Mouse (Mus musculus) lung, embryonic 15.5 days (tissue): ENCODE data around the gene Mvb12b. TPM values are rescaled to one million over a fixed set of nuclear protein-coding genes. Genes with fewer than 3 reads are reported as not detected.

ENCODE experiments used
- ATAC-seq: fragments of 200-750 bp; cut with Nextera tagmentation; 2 replicates; pipeline ENCODE4 v1.8.0; 2017; ENCODE audit warnings: moderate number of reproducible peaks, borderline replicate concordance; ENCODE audit not compliant: low FRiP score, low TSS enrichment; ENCODE audit errors: extremely low read depth
- H3K27ac ChIP-seq: fragments of 300-500 bp; sonication (generic); 2 replicates; pipeline ENCODE4 v1.5.1; 2015; ENCODE audit warnings: moderate library complexity, mild to moderate bottlenecking, inconsistent platforms
- H3K27me3 ChIP-seq: fragments of 300-500 bp; sonication (generic); 2 replicates; pipeline ENCODE4 v1.6.1; 2015; ENCODE audit warnings: inconsistent platforms
- H3K36me3 ChIP-seq: fragments of 300-500 bp; sonication (generic); 2 replicates; pipeline ENCODE4 v1.6.1; 2015; ENCODE audit warnings: inconsistent platforms
- H3K4me1 ChIP-seq: fragments of 300-500 bp; sonication (generic); 2 replicates; pipeline ENCODE4 v1.6.1; 2015; ENCODE audit warnings: inconsistent platforms
- H3K4me2 ChIP-seq: fragments of 300-500 bp; sonication (generic); 2 replicates; pipeline ENCODE4 v1.6.1; 2015; ENCODE audit warnings: inconsistent platforms, mild to moderate bottlenecking, moderate library complexity
- H3K4me3 ChIP-seq: fragments of 300-500 bp; sonication (generic); 2 replicates; pipeline ENCODE4 v1.5.1; 2015; ENCODE audit warnings: mild to moderate bottlenecking, inconsistent platforms
- H3K9ac ChIP-seq: fragments of 300-500 bp; sonication (generic); 2 replicates; pipeline ENCODE4 v1.6.1; 2015; ENCODE audit warnings: inconsistent platforms
- H3K9me3 ChIP-seq: fragments of 300-500 bp; sonication (generic); 2 replicates; pipeline ENCODE4 v1.6.1; 2016; ENCODE audit warnings: inconsistent platforms
- WGBS: fragments of 180-500 bp; shearing (Covaris S2); methylation state at CpG from one replicate; pipeline ENCODE4 v1.1.7; 2015; 5-methylcytosine and 5-hydroxymethylcytosine counted together
- polyA plus RNA-seq: library from polyadenylated mRNA; unstranded; fragments of >200 nt; fragmentation: Nextera tagmentation; extraction: Ambion mirVana; gene quantifications from 2 replicates; pipeline ENCODE4 v1.2.1, GENCODE M21; 2015

Mvb12b gene
- 21.8 and 22.8 TPM in 2 replicates for polyA plus RNA-seq

GRCm38 (mm10) chr2:33887328-33888099 lies at the start of gene Mvb12b:
Gene Mvb12b, minus strand, starts transcription at chr2:33887946.
- peak within 1 kb of the TSS; percentile 88 for H3K27ac ChIP-seq
- peaks cover 28% of the 10 kb centered on the region for H3K4me1 ChIP-seq
- under 1% methylated on average over 23 of the region's 67 CpGs for WGBS
- no peaks in the 10 kb centered on the region for H3K9me3 ChIP-seq
- H3K36me3 ChIP-seq: no peaks in the 10 kb centered on the region
- peak; percentile 82 for ATAC-seq
- H3K27me3 ChIP-seq: no peaks in the 10 kb centered on the region
- peak within 1 kb of the TSS; percentile 91 for H3K4me2 ChIP-seq
- peak within 1 kb of the TSS; percentile 86 for H3K4me3 ChIP-seq
- peak within 1 kb of the TSS; percentile 96 for H3K9ac ChIP-seq

GRCm38 (mm10) chr2:33935756-33936155 lies 48.0 kb upstream of the Mvb12b start:
- ATAC-seq: no peak
- H3K27ac ChIP-seq: no peak overlapping the region
- no peaks in the 10 kb centered on the region for H3K36me3 ChIP-seq
- no peaks in the 10 kb centered on the region for H3K9me3 ChIP-seq
- 42% methylated on average over 9 of the region's 9 CpGs for WGBS
- no peak overlapping the region for H3K4me2 ChIP-seq
- H3K9ac ChIP-seq: no peak overlapping the region
- no peaks in the 10 kb centered on the region for H3K4me1 ChIP-seq
- no peaks in the 10 kb centered on the region for H3K27me3 ChIP-seq
- no peak overlapping the region for H3K4me3 ChIP-seq

- WGBS: 57% methylated on average over 10 of the region's 10 CpGs
- ATAC-seq: peak; percentile 49; the same call in 1 of the 2 replicates
- H3K27ac ChIP-seq: no peak overlapping the region
Observed at GRCm38 (mm10) chr2:33933606-33934510, 46.1 kb upstream of the Mvb12b start.

GRCm38 (mm10) chr2:33931161-33931560 lies 43.4 kb upstream of the Mvb12b start:
- Histone ChIP-seq H3K9me3 (no peaks in the 10 kb centered on the region), H3K4me1 (no peaks in the 10 kb centered on the region), H3K36me3 (no peaks in the 10 kb centered on the region), H3K27me3 (no peaks in the 10 kb centered on the region), H3K4me3 (no peak overlapping the region), H3K27ac (no peak overlapping the region), H3K9ac (no peak overlapping the region), H3K4me2 (no peak overlapping the region)
- 69% methylated on average over 5 of the region's 5 CpGs for whole genome bisulfite sequencing
- no peak for ATAC-seq

More at GRCm38 (mm10) chr2:33933606-33934510, 46.1 kb upstream of the Mvb12b start:
- no peak overlapping the region for H3K4me2 ChIP-seq
- H3K27me3 ChIP-seq: no peaks in the 10 kb centered on the region
- H3K36me3 ChIP-seq: no peaks in the 10 kb centered on the region
- no peak overlapping the region for H3K4me3 ChIP-seq
- H3K4me1 ChIP-seq: no peaks in the 10 kb centered on the region
- H3K9ac ChIP-seq: no peak overlapping the region
- H3K9me3 ChIP-seq: no peaks in the 10 kb centered on the region

GRCm38 (mm10) chr2:33925288-33925687 lies 37.5 kb upstream of the Mvb12b start:
- Histone ChIP-seq H3K36me3 (no peaks in the 10 kb centered on the region), H3K4me3 (no peak overlapping the region), H3K9ac (no peak overlapping the region), H3K9me3 (no peaks in the 10 kb centered on the region), H3K27me3 (peaks cover 11% of the 10 kb centered on the region), H3K4me2 (no peak overlapping the region), H3K4me1 (peaks cover 4% of the 10 kb centered on the region), H3K27ac (no peak overlapping the region)
- no peak for ATAC-seq
- WGBS: 70% methylated on average over 5 of the region's 5 CpGs

- Histone ChIP-seq H3K9me3 (no peaks in the 10 kb centered on the region), H3K27me3 (peaks cover 11% of the 10 kb centered on the region)
Observed at GRCm38 (mm10) chr2:33923482-33923881, 35.7 kb upstream of the Mvb12b start.

GRCm38 (mm10) chr2:33922466-33922865 lies 34.7 kb upstream of the Mvb12b start:
- no peak overlapping the region for H3K4me2 ChIP-seq
- no peak for ATAC-seq
- 90% methylated on average over 2 of the region's 2 CpGs for WGBS
- H3K4me3 ChIP-seq: no peak overlapping the region
- no peak overlapping the region for H3K27ac ChIP-seq
- H3K9me3 ChIP-seq: no peaks in the 10 kb centered on the region
- no peak overlapping the region for H3K9ac ChIP-seq
- no peaks in the 10 kb centered on the region for H3K36me3 ChIP-seq
- peaks cover 16% of the 10 kb centered on the region for H3K4me1 ChIP-seq
- H3K27me3 ChIP-seq: peaks cover 11% of the 10 kb centered on the region

More at GRCm38 (mm10) chr2:33923482-33923881, 35.7 kb upstream of the Mvb12b start:
- Histone ChIP-seq H3K4me3 (no peak overlapping the region), H3K36me3 (no peaks in the 10 kb centered on the region), H3K9ac (no peak overlapping the region), H3K4me1 (peaks cover 11% of the 10 kb centered on the region), H3K4me2 (no peak overlapping the region), H3K27ac (no peak overlapping the region)
- 36% methylated on average over 5 of the region's 5 CpGs for WGBS
- no peak for ATAC-seq

- Histone ChIP-seq H3K4me3 (no peak overlapping the region), H3K36me3 (no peaks in the 10 kb centered on the region), H3K9me3 (no peaks in the 10 kb centered on the region), H3K27ac (peak overlapping the region; percentile 73), H3K4me2 (peak overlapping the region; percentile 34), H3K9ac (no peak overlapping the region), H3K27me3 (peaks cover 10% of the 10 kb centered on the region), H3K4me1 (peaks cover 21% of the 10 kb centered on the region)
- ATAC-seq: peak; percentile 89
- 23% methylated on average over 22 of the region's 22 CpGs for WGBS
Observed at GRCm38 (mm10) chr2:33919934-33920615, 32.3 kb upstream of the Mvb12b start.

GRCm38 (mm10) chr2:33918824-33919223 lies 31.1 kb upstream of the Mvb12b start:
- H3K36me3 ChIP-seq: no peaks in the 10 kb centered on the region
- H3K4me1 ChIP-seq: peaks cover 26% of the 10 kb centered on the region
- no peak overlapping the region for H3K4me3 ChIP-seq
- no peaks in the 10 kb centered on the region for H3K27me3 ChIP-seq
- H3K27ac ChIP-seq: no peak overlapping the region
- ATAC-seq: no peak
- H3K4me2 ChIP-seq: no peak overlapping the region
- no peak overlapping the region for H3K9ac ChIP-seq
- WGBS: 81% methylated on average over 3 of the region's 3 CpGs
- no peaks in the 10 kb centered on the region for H3K9me3 ChIP-seq

- WGBS: 70% methylated on average over 6 of the region's 6 CpGs
- Histone ChIP-seq H3K36me3 (no peaks in the 10 kb centered on the region), H3K4me1 (peaks cover 26% of the 10 kb centered on the region), H3K4me2 (no peak overlapping the region), H3K4me3 (no peak overlapping the region), H3K27ac (0 out of 2 replicates have a peak overlapping the region, but pooled peaks have one; percentile 18), H3K27me3 (no peaks in the 10 kb centered on the region), H3K9ac (no peak overlapping the region), H3K9me3 (no peaks in the 10 kb centered on the region)
- no peak for ATAC-seq
Observed at GRCm38 (mm10) chr2:33918318-33918717, 30.6 kb upstream of the Mvb12b start.

- Histone ChIP-seq H3K4me2 (no peak overlapping the region), H3K27ac (peak overlapping the region; percentile 44), H3K4me3 (no peak overlapping the region), H3K4me1 (peaks cover 26% of the 10 kb centered on the region), H3K9me3 (no peaks in the 10 kb centered on the region), H3K27me3 (no peaks in the 10 kb centered on the region), H3K36me3 (no peaks in the 10 kb centered on the region), H3K9ac (no peak overlapping the region)
- 55% methylated on average over 11 of the region's 11 CpGs for WGBS
- ATAC-seq: no peak
Observed at GRCm38 (mm10) chr2:33916603-33917002, 28.9 kb upstream of the Mvb12b start.
